In genomic region chr9:69213796-69214195, GRCm38 (mm10) we compare ENCODE assay signal across 10 mouse cellular contexts.
DNase-seq lines count a peak whose midpoint lies in the region; ATAC-seq lines count a peak whose summit lies in the region.
"Had no signal": no experiment of that assay in that cellular context is flagged by ENCODE, and none has a peak within 500 bp of the region (broad histone marks: within the 10 kb centered on the region; RNA-seq: fewer than 3 reads in every experiment).

No protein-coding gene starts in this region.

- peaks cover 2% of the 10 kb centered on the region; the same call in 1 of the 2 replicates for H3K4me1 ChIP-seq in heart, embryonic 12.5 days (replicated peaks)
- H3K4me1 ChIP-seq: liver, embryonic 13.5 days had no signal

- H3K9me3 ChIP-seq in heart, embryonic 12.5 days (replicated peaks) = no peaks in the 10 kb centered on the region
- H3K9me3 ChIP-seq: liver, embryonic 13.5 days had no signal

- no peak overlapping the region for H3K9ac ChIP-seq in heart, embryonic 12.5 days
- H3K9ac ChIP-seq: liver, embryonic 13.5 days had no signal

- no peak overlapping the region for H3K4me2 ChIP-seq in heart, embryonic 12.5 days
- H3K4me2 ChIP-seq: liver, embryonic 13.5 days had no signal

- no peak for ATAC-seq in heart, embryonic 12.5 days (ENCODE audit: insufficient number of reproducible peaks, low FRiP score)

- DNase-seq in adrenal gland, adult (ENCODE audit: inconsistent age in 2 of 2, low spot score in 1 of 2) = peak; percentile 31 to 84
- DNase-seq in adrenal gland, adult 18-20 months (ENCODE audit: low spot score in 2 of 2) = no peak
- DNase-seq in heart, adult 18-20 months = peak; percentile 49 to 64
- peak; percentile 70 for DNase-seq in Muller cell, postnatal 12 days (ENCODE audit: inconsistent ontology term)
- DNase-seq in layer of hippocampus, postnatal 10 days (ENCODE audit: low spot score in 2 of 2) = peak; percentile 17 to 27
- DNase-seq in thymus, postnatal 0 days (ENCODE audit: low spot score) = no peak
- DNase-seq in thymus, postnatal 10 days (ENCODE audit: low spot score in 2 of 2) = no peak
- DNase-seq: kidney, adult 8-10 months; liver, embryonic 13.5 days had no signal

- H3K27me3 ChIP-seq in heart, embryonic 12.5 days (replicated peaks) = no peaks in the 10 kb centered on the region
- H3K27me3 ChIP-seq: liver, embryonic 13.5 days had no signal

- H3K27ac ChIP-seq in heart, embryonic 12.5 days (ENCODE audit: poor library complexity, severe bottlenecking) = no peak overlapping the region
- H3K27ac ChIP-seq: liver, embryonic 13.5 days had no signal

- H3K4me3 ChIP-seq in heart, embryonic 12.5 days = no peak overlapping the region
- H3K4me3 ChIP-seq: liver, embryonic 13.5 days had no signal

- WGBS in heart, embryonic 12.5 days = 55% methylated on average over 5 of the region's 5 CpGs

- no peaks in the 10 kb centered on the region for H3K36me3 ChIP-seq in heart, embryonic 12.5 days
- H3K36me3 ChIP-seq: liver, embryonic 13.5 days had no signal

Comparison
In these comparisons a context has a peak if more than half of its experiments do, and no peak if none do; other contexts are left out.
1. DNase-seq: peak in adrenal gland, adult (2 of 2), heart, adult 18-20 months (2 of 2), Muller cell, postnatal 12 days (single experiment) and layer of hippocampus, postnatal 10 days (2 of 2); none in adrenal gland, adult 18-20 months (0 of 2), thymus, postnatal 0 days (single experiment) and thymus, postnatal 10 days (0 of 2).